Mouse (Mus musculus) adrenal gland, postnatal 4 days (tissue): Measurements from ENCODE around the gene Gm5136. TPM values are rescaled to one million over a fixed set of nuclear protein-coding genes. Genes with fewer than 3 reads are reported as not detected.

ENCODE experiments used
- DNase-seq, 2 experiments: peaks; one replicate each; pipeline ENCODE4 v3.0.0; 2021 to 2022; ENCODE audit warnings: low spot score in 2 of 2, mixed read lengths in 2 of 2
- total RNA-seq, 2 experiments: library from RNA; stranded (reverse); gene quantifications; 2 replicates each; pipeline ENCODE4 v1.2.3; 2021

The Gm5136 gene
- total RNA-seq, 2 experiments from 2014 or later, result not detected

DNA sequence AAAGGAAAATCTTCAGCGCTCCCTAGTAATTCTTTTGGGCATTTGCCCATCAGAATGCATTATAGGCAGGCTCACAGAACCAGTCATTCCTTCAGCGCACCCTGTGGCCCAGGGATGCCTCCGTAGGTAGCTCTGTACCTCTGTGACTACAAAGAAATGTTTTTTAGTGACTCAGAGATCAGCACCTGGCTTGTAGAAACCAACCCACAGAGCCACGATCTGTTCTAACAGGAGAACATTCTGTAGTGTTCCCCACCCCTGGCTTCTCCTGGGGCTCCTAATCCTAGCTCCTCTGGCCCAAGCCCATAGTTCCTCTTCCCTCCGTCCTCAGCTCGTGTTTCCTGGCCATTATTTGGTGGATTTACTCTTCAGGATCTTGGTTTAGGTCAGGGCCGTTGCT is 50.8 kb downstream of the Gm5136 start:
- no peak for DNase-seq
